Mouse (Mus musculus) kidney, adult 2 months (tissue): ENCODE results near the gene Cpxm2.

ENCODE experiments used
- CTCF ChIP-seq: fragments of 200-500 bp; conservative IDR thresholded peaks from 2 replicates; pipeline ENCODE4 v1.5.1; 2011; ENCODE audit warnings: low read depth, mild to moderate bottlenecking, control low read depth, low read length, moderate library complexity, mixed read lengths; ENCODE audit not compliant: insufficient read depth, insufficient read length
- POLR2A ChIP-seq: fragments of 200-500 bp; IDR thresholded peaks from one replicate; pipeline ENCODE4 v1.6.1; 2011; ENCODE audit warnings: low read depth, low read length, control low read depth

- TF ChIP-seq POLR2A (no peak), CTCF (no peak)
Measured at GRCm38 (mm10) chr7:132124948-132125347, 29.6 kb downstream of the Cpxm2 start.
